Mouse (Mus musculus) bone marrow macrophage, adult 2 months (primary cell): ENCODE measurements around the gene Bend5. TPM values are rescaled to one million over a fixed set of nuclear protein-coding genes. Genes with fewer than 3 reads are reported as not detected.

ENCODE experiments used
- H3K27ac ChIP-seq: 2 replicates; pipeline ENCODE4 v1.5.1; 2012; ENCODE audit warnings: low read depth, low read length; ENCODE audit not compliant: insufficient read depth
- H3K4me1 ChIP-seq: 2 replicates; pipeline ENCODE4 v1.6.1; 2012; ENCODE audit warnings: low read length; ENCODE audit not compliant: control insufficient read depth, insufficient read depth
- H3K4me3 ChIP-seq: 2 replicates; pipeline ENCODE4 v1.5.1; 2012; ENCODE audit warnings: mild to moderate bottlenecking, low read length, moderate library complexity; ENCODE audit not compliant: insufficient read depth
- CTCF ChIP-seq: IDR thresholded peaks from 2 replicates; pipeline ENCODE4 v1.5.1; 2012; ENCODE audit warnings: low read depth, mild to moderate bottlenecking, low read length, moderate library complexity
- POLR2A ChIP-seq: IDR thresholded peaks from 2 replicates; pipeline ENCODE4 v1.6.1; 2012; ENCODE audit warnings: mild to moderate bottlenecking, low read depth, low read length, borderline replicate concordance
- polyA plus RNA-seq: library from polyadenylated mRNA; stranded (reverse); fragments of >200 nt; gene quantifications from 2 replicates; pipeline ENCODE4 v1.2.4, GENCODE M21; 2012; ENCODE audit not compliant: missing spikeins, insufficient read depth, insufficient read length

Gene Bend5
- not detected in 2 replicates for polyA plus RNA-seq

GRCm38 (mm10) chr4:111414818-111415488, at the start of gene Bend5:
TSS of gene Bend5 (plus strand) at chr4:111415006.
- no peak for TF ChIP-seq CTCF
- TF ChIP-seq POLR2A, result no peak
- Histone ChIP-seq H3K4me1 (no peaks in the 10 kb centered on the region), H3K27ac (no peak within 1 kb of the TSS), H3K4me3 (no peak within 1 kb of the TSS)

DNA sequence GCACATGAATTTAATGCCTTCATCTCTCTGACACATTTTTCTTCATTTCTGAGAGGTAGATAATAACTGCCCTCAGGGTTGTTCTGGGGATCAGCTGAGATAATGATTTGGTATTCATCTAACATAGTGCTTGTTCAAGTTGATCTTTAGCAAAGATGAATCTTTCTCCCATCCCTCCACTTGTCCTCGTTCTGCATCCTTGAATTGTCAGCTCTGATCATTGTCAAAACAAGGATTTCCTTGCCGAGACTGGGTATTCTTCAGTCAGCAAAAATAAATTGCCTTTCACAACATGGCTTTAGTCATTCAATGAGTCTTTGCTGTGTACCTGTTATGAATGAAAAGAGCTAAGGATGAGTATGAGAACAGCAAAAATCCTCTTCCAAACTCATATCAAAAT, 47.0 kb upstream of the Bend5 start:
- TF ChIP-seq CTCF (no peak), POLR2A (no peak)
- Histone ChIP-seq H3K27ac (no peak overlapping the region), H3K4me1 (no peaks in the 10 kb centered on the region), H3K4me3 (no peak overlapping the region)

GRCm38 (mm10) chr4:111377159-111377558, 37.6 kb upstream of the Bend5 start:
- Histone ChIP-seq H3K4me3 (no peak overlapping the region), H3K4me1 (no peaks in the 10 kb centered on the region), H3K27ac (no peak overlapping the region)
- TF ChIP-seq POLR2A (no peak), CTCF (no peak)

GRCm38 (mm10) chr4:111378071-111378470, 36.7 kb upstream of the Bend5 start:
- H3K27ac ChIP-seq, result no peak overlapping the region
- no peak for TF ChIP-seq POLR2A
- no peak for TF ChIP-seq CTCF
- no peak overlapping the region for H3K4me3 ChIP-seq
- H3K4me1 ChIP-seq, result no peaks in the 10 kb centered on the region

- Histone ChIP-seq H3K4me1 (no peaks in the 10 kb centered on the region), H3K4me3 (no peak overlapping the region), H3K27ac (no peak overlapping the region)
- TF ChIP-seq POLR2A (no peak), CTCF (no peak)
These were observed 31.7 kb upstream of the Bend5 start for GRCm38 (mm10) chr4:111383101-111383500.

- Histone ChIP-seq H3K4me3 (no peak overlapping the region), H3K27ac (no peak overlapping the region), H3K4me1 (no peaks in the 10 kb centered on the region)
- TF ChIP-seq CTCF, result no peak
- no peak for TF ChIP-seq POLR2A
These were observed 24.1 kb upstream of the Bend5 start for GRCm38 (mm10) chr4:111390736-111391135.

- no peaks in the 10 kb centered on the region for H3K4me1 ChIP-seq
- no peak for TF ChIP-seq CTCF
- no peak for TF ChIP-seq POLR2A
- H3K27ac ChIP-seq, result no peak overlapping the region
- no peak overlapping the region for H3K4me3 ChIP-seq
These were observed 15.0 kb upstream of the Bend5 start for GRCm38 (mm10) chr4:111399784-111400183.

DNA sequence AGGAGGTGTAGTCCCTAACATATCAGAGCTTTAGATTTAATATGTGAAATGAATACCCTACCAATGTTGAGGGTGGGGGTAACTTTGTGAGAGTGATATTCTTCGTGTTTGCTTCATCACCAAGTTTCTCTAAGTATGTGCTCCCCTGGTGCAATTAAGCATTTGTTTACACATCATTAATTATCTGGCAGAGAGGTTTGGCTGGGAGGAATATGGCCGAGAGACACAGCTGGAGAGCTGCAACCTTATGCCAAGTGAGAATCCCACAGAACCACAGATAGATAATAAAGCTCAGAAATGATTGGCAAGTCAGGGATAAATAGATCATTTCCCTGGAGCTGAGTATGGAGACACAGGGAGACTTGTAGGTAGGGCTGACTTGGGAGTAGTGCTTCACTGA, 14.1 kb upstream of the Bend5 start:
- Histone ChIP-seq H3K27ac (no peak overlapping the region), H3K4me3 (no peak overlapping the region), H3K4me1 (no peaks in the 10 kb centered on the region)
- TF ChIP-seq CTCF (no peak), POLR2A (no peak)

DNA sequence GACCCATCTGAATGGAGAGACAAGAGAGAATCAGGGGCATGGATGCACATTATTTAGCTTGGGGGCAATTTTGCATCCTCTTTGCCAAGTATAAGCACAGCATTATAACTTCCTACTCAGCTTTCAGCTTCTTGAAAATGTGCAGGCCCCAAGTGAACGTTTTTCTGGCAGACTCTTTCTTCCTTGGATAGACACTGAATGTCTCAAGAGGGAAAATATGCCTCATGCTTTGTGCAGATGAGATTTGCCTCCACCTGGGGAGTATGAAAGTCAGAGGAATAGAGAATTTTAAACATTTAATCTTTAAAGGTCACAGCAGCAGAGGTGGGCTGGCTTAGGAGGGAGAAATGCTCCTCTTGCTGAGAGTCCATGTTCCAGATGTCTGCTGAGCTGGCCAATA, 11.6 kb upstream of the Bend5 start:
- H3K4me1 ChIP-seq, result no peaks in the 10 kb centered on the region
- H3K27ac ChIP-seq, result no peak overlapping the region
- TF ChIP-seq POLR2A, result no peak
- TF ChIP-seq CTCF, result no peak
- no peak overlapping the region for H3K4me3 ChIP-seq

- Histone ChIP-seq H3K4me1 (no peaks in the 10 kb centered on the region), H3K27ac (no peak overlapping the region), H3K4me3 (no peak overlapping the region)
- TF ChIP-seq CTCF (no peak), POLR2A (no peak)
These were observed 4.1 kb upstream of the Bend5 start for GRCm38 (mm10) chr4:111410731-111411130.
